Mouse (Mus musculus) brown adipose tissue, adult 24 weeks (tissue): Measurements from ENCODE around the gene Sh3bgrl. TPM values are rescaled to one million over a fixed set of nuclear protein-coding genes. Genes with fewer than 3 reads are reported as not detected.
"Not testable (repeated sequence)": the region's sequence is repeated elsewhere in the genome, so short reads cannot be mapped to it uniquely, and the experiment has no call there.

Source experiments
- H3K27ac ChIP-seq: fragments of 200-500 bp; replicated peaks from 2 replicates; pipeline ENCODE4 v1.5.1; 2012; ENCODE audit warnings: low read depth, mild to moderate bottlenecking, low read length
- H3K4me1 ChIP-seq: fragments of 200-500 bp; 2 replicates; pipeline ENCODE4 v1.6.1; 2012; ENCODE audit warnings: low read length, mixed read lengths; ENCODE audit not compliant: control insufficient read depth, insufficient read depth, insufficient read length
- H3K4me3 ChIP-seq: fragments of 200-500 bp; 2 replicates; pipeline ENCODE4 v1.5.1; 2012; ENCODE audit warnings: low read depth, mild to moderate bottlenecking, low read length, moderate library complexity; ENCODE audit not compliant: insufficient read depth
- polyA plus RNA-seq: library from polyadenylated mRNA; stranded (reverse); fragments of >200 nt; gene quantifications from 2 replicates; pipeline ENCODE4 v1.2.4, GENCODE M21; 2012; ENCODE audit not compliant: missing spikeins, insufficient read depth, insufficient read length

Gene Sh3bgrl
- polyA plus RNA-seq: 164 and 222 TPM in 2 replicates

- Histone ChIP-seq H3K4me1 (peaks cover 2% of the 10 kb centered on the region; the same call in 1 of the 2 replicates), H3K27ac (peak within 1 kb of the TSS; percentile 96), H3K4me3 (peak within 1 kb of the TSS; percentile 99)
Observed at GRCm38 (mm10) chrX:109095245-109096242, at the start of gene Sh3bgrl. Gene Sh3bgrl, plus strand, starts transcription at chrX:109095365.

GRCm38 (mm10) chrX:109047773-109048172, 47.4 kb upstream of the Sh3bgrl start:
- H3K4me3 ChIP-seq: no peak overlapping the region
- H3K4me1 ChIP-seq: no peaks in the 10 kb centered on the region
- H3K27ac ChIP-seq: no peak overlapping the region

GRCm38 (mm10) chrX:109071719-109072118, 23.4 kb upstream of the Sh3bgrl start:
- Histone ChIP-seq H3K27ac (no peak overlapping the region), H3K4me3 (no peak overlapping the region), H3K4me1 (no peaks in the 10 kb centered on the region)

- Histone ChIP-seq H3K27ac (no peak overlapping the region), H3K4me3 (no peak overlapping the region), H3K4me1 (no peaks in the 10 kb centered on the region)
Observed at GRCm38 (mm10) chrX:109075716-109076115, 19.4 kb upstream of the Sh3bgrl start.

- H3K27ac ChIP-seq: no peak overlapping the region
- no peak overlapping the region for H3K4me3 ChIP-seq
- H3K4me1 ChIP-seq: no peaks in the 10 kb centered on the region
Observed at GRCm38 (mm10) chrX:109076355-109076754, 18.8 kb upstream of the Sh3bgrl start.

GRCm38 (mm10) chrX:109079354-109079753, 15.8 kb upstream of the Sh3bgrl start:
- H3K4me1 ChIP-seq, H3K4me3 ChIP-seq, H3K27ac ChIP-seq: not testable (repeated sequence)

- Histone ChIP-seq H3K27ac (no peak overlapping the region), H3K4me1 (no peaks in the 10 kb centered on the region), H3K4me3 (no peak overlapping the region)
Observed at GRCm38 (mm10) chrX:109087073-109087472, 8.1 kb upstream of the Sh3bgrl start.

- Histone ChIP-seq H3K27ac (peak overlapping the region; percentile 33; the same call in 1 of the 2 replicates), H3K4me3 (peak overlapping the region; percentile 99), H3K4me1 (peaks cover 2% of the 10 kb centered on the region; the same call in 1 of the 2 replicates)
Observed at GRCm38 (mm10) chrX:109094800-109095199, 365 bp upstream of the Sh3bgrl start.

GRCm38 (mm10) chrX:109098511-109098910, 3.3 kb downstream of the Sh3bgrl start:
- Histone ChIP-seq H3K27ac (no peak overlapping the region), H3K4me3 (no peak overlapping the region), H3K4me1 (peaks cover 2% of the 10 kb centered on the region; the same call in 1 of the 2 replicates)

GRCm38 (mm10) chrX:109100441-109100840, 5.3 kb downstream of the Sh3bgrl start:
- Histone ChIP-seq H3K4me3 (no peak overlapping the region), H3K4me1 (peaks cover 2% of the 10 kb centered on the region; the same call in 1 of the 2 replicates)

GRCm38 (mm10) chrX:109108117-109108805, 13.1 kb downstream of the Sh3bgrl start:
- no peak overlapping the region for H3K4me3 ChIP-seq
- H3K4me1 ChIP-seq: peaks cover 2% of the 10 kb centered on the region; the same call in 1 of the 2 replicates
- no peak overlapping the region for H3K27ac ChIP-seq

More at GRCm38 (mm10) chrX:109100441-109100840, 5.3 kb downstream of the Sh3bgrl start:
- H3K27ac ChIP-seq: no peak overlapping the region

- Histone ChIP-seq H3K27ac (no peak overlapping the region), H3K4me1 (peaks cover 3% of the 10 kb centered on the region; the same call in 1 of the 2 replicates), H3K4me3 (no peak overlapping the region)
Observed at GRCm38 (mm10) chrX:109112885-109113284, 17.7 kb downstream of the Sh3bgrl start.

- no peak overlapping the region for H3K4me3 ChIP-seq
- H3K27ac ChIP-seq: peak overlapping the region; percentile 72
- H3K4me1 ChIP-seq: peaks cover 3% of the 10 kb centered on the region; the same call in 1 of the 2 replicates
Observed at GRCm38 (mm10) chrX:109113401-109114280, 18.5 kb downstream of the Sh3bgrl start.
